Mouse (Mus musculus): ENCODE results near the gene Fbxw26. TPM values are rescaled to one million over a fixed set of nuclear protein-coding genes. Genes with fewer than 3 reads are reported as not detected.
"Not testable (repeated sequence)": the region's sequence is repeated elsewhere in the genome, so short reads cannot be mapped to it uniquely, and the experiment has no call there.

The Fbxw26 gene
- polyA plus RNA-seq (2012; fragmentation: generic; extraction: Trizol): not detected

- not testable (repeated sequence) for H3K79me2 ChIP-seq (ENCODE audit: control insufficient read depth, insufficient read depth); H3K27me3 ChIP-seq (ENCODE audit: control insufficient read depth, insufficient read depth, insufficient read length); H3K36me3 ChIP-seq (ENCODE audit: control insufficient read depth, insufficient read depth); H3K4me3 ChIP-seq; H3K4me2 ChIP-seq (ENCODE audit: low read depth); H3ac ChIP-seq (ENCODE audit: control insufficient read depth, insufficient read length)
These were observed at the start of gene Fbxw26 for GRCm38 (mm10) chr9:109745989-109746388. Fbxw26 (minus strand) TSS chr9:109746089.

GRCm38 (mm10) chr9:109795221-109795620, 49.3 kb upstream of the Fbxw26 start:
- H3K27me3 ChIP-seq (ENCODE audit: control insufficient read depth, insufficient read depth, insufficient read length): no peaks in the 10 kb centered on the region
- H3ac ChIP-seq (ENCODE audit: control insufficient read depth, insufficient read length): no peak overlapping the region
- TF ChIP-seq CEBPB (IDR thresholded peaks at IDR 0.05; ENCODE audit: insufficient read depth, poor library complexity, severe bottlenecking): no peak
- TF ChIP-seq TCF12 (IDR thresholded peaks at IDR 0.05; ENCODE audit: insufficient read depth, poor library complexity, severe bottlenecking): no peak
- TF ChIP-seq SRF (IDR thresholded peaks at IDR 0.05; ENCODE audit: control insufficient read depth, insufficient read length, low read depth): no peak
- TF ChIP-seq TCF3 (IDR thresholded peaks at IDR 0.05; ENCODE audit: insufficient read length, low read depth): no peak
- TF ChIP-seq MYOD1 (IDR thresholded peaks at IDR 0.05; ENCODE audit: control insufficient read depth in 1 of 3, insufficient read length in 2 of 3, low read depth in 2 of 3): no peak
- TF ChIP-seq MYOG (IDR thresholded peaks at IDR 0.05; ENCODE audit: control insufficient read depth in 1 of 3, insufficient read depth in 1 of 3, insufficient read length in 2 of 3, low read depth in 2 of 3): no peak
- TF ChIP-seq POLR2A (IDR thresholded peaks at IDR 0.05; ENCODE audit: insufficient read length, low read depth): no peak
- TF ChIP-seq REST (IDR thresholded peaks at IDR 0.05; ENCODE audit: insufficient read depth, insufficient read length): no peak
- no peak overlapping the region for H3K4me3 ChIP-seq
- no peaks in the 10 kb centered on the region for H3K36me3 ChIP-seq (ENCODE audit: control insufficient read depth, insufficient read depth)
- no peak overlapping the region for H3K4me2 ChIP-seq (ENCODE audit: low read depth)
- no peaks in the 10 kb centered on the region for H3K79me2 ChIP-seq (ENCODE audit: control insufficient read depth, insufficient read depth)

GRCm38 (mm10) chr9:109790570-109790969, 44.7 kb upstream of the Fbxw26 start, which contains the start of gene Fbxw27:
Fbxw27 (minus strand) TSS chr9:109790670.
- not testable (repeated sequence) for H3ac ChIP-seq (ENCODE audit: control insufficient read depth, insufficient read length); H3K27me3 ChIP-seq (ENCODE audit: control insufficient read depth, insufficient read depth, insufficient read length); H3K36me3 ChIP-seq (ENCODE audit: control insufficient read depth, insufficient read depth)

GRCm38 (mm10) chr9:109766841-109767240, 21.0 kb upstream of the Fbxw26 start:
- not testable (repeated sequence) for H3K27me3 ChIP-seq (ENCODE audit: control insufficient read depth, insufficient read depth, insufficient read length); H3K79me2 ChIP-seq (ENCODE audit: control insufficient read depth, insufficient read depth); H3ac ChIP-seq (ENCODE audit: control insufficient read depth, insufficient read length); H3K4me3 ChIP-seq; H3K36me3 ChIP-seq (ENCODE audit: control insufficient read depth, insufficient read depth); H3K4me2 ChIP-seq (ENCODE audit: low read depth)

More at GRCm38 (mm10) chr9:109790570-109790969, 44.7 kb upstream of the Fbxw26 start, which contains the start of gene Fbxw27:
- H3K4me3 ChIP-seq; H3K4me2 ChIP-seq (ENCODE audit: low read depth); H3K79me2 ChIP-seq (ENCODE audit: control insufficient read depth, insufficient read depth): not testable (repeated sequence)

GRCm38 (mm10) chr9:109702600-109702999, 43.3 kb downstream of the Fbxw26 start, which contains the start of gene Fbxw18:
Fbxw18 (minus strand) TSS chr9:109702700.
- H3K36me3 ChIP-seq (ENCODE audit: control insufficient read depth, insufficient read depth); H3K4me3 ChIP-seq; H3K27me3 ChIP-seq (ENCODE audit: control insufficient read depth, insufficient read depth, insufficient read length); H3ac ChIP-seq (ENCODE audit: control insufficient read depth, insufficient read length); H3K79me2 ChIP-seq (ENCODE audit: control insufficient read depth, insufficient read depth); H3K4me2 ChIP-seq (ENCODE audit: low read depth): not testable (repeated sequence)

GRCm38 (mm10) chr9:109685299-109685698, 60.6 kb downstream of the Fbxw26 start:
- no peaks in the 10 kb centered on the region for H3K36me3 ChIP-seq (ENCODE audit: control insufficient read depth, insufficient read depth)
- H3K79me2 ChIP-seq (ENCODE audit: control insufficient read depth, insufficient read depth): no peaks in the 10 kb centered on the region
- no peak overlapping the region for H3K4me2 ChIP-seq (ENCODE audit: low read depth)
- no peak overlapping the region for H3ac ChIP-seq (ENCODE audit: control insufficient read depth, insufficient read length)
- H3K4me3 ChIP-seq: no peak overlapping the region
- no peak for TF ChIP-seq REST (IDR thresholded peaks at IDR 0.05; ENCODE audit: insufficient read depth, insufficient read length)
- TF ChIP-seq USF1 (IDR thresholded peaks at IDR 0.05; ENCODE audit: low read depth): no peak
- TF ChIP-seq MYOD1 (IDR thresholded peaks at IDR 0.05; ENCODE audit: control insufficient read depth in 1 of 3, insufficient read length in 2 of 3, low read depth in 2 of 3): no peak
- no peak for TF ChIP-seq E2F4 (IDR thresholded peaks at IDR 0.05; ENCODE audit: insufficient read depth)
- no peak for TF ChIP-seq POLR2AphosphoS2 (IDR thresholded peaks at IDR 0.05; ENCODE audit: insufficient read length, low read depth)
- TF ChIP-seq MAX (IDR thresholded peaks at IDR 0.05; ENCODE audit: low read depth): no peak
- TF ChIP-seq TCF12 (IDR thresholded peaks at IDR 0.05; ENCODE audit: insufficient read depth, poor library complexity, severe bottlenecking): no peak
- TF ChIP-seq TCF3 (IDR thresholded peaks at IDR 0.05; ENCODE audit: insufficient read length, low read depth): no peak
- no peak for TF ChIP-seq POLR2A (IDR thresholded peaks at IDR 0.05; ENCODE audit: insufficient read length, low read depth)
- no peak for TF ChIP-seq SRF (IDR thresholded peaks at IDR 0.05; ENCODE audit: control insufficient read depth, insufficient read length, low read depth)
- TF ChIP-seq CEBPB (IDR thresholded peaks at IDR 0.05; ENCODE audit: insufficient read depth, poor library complexity, severe bottlenecking): no peak
- TF ChIP-seq MYOG (IDR thresholded peaks at IDR 0.05; ENCODE audit: control insufficient read depth in 1 of 3, insufficient read depth in 1 of 3, insufficient read length in 2 of 3, low read depth in 2 of 3): no peak
- no peaks in the 10 kb centered on the region for H3K27me3 ChIP-seq (ENCODE audit: control insufficient read depth, insufficient read depth, insufficient read length)

Other genes starting within 250 kb of the Fbxw26 start
- not detected for gene Fbxw15, start 177.8 kb downstream of the Fbxw26 start, polyA plus RNA-seq (2012; fragmentation: generic; extraction: Trizol)
- gene Fbxw24, start 120.0 kb downstream of the Fbxw26 start, polyA plus RNA-seq (2012; fragmentation: generic; extraction: Trizol): not detected
- gene Fbxw25, start 81.4 kb downstream of the Fbxw26 start, polyA plus RNA-seq (2012; fragmentation: generic; extraction: Trizol): not detected
- gene Fbxw18, start 43.4 kb downstream of the Fbxw26 start, polyA plus RNA-seq (2012; fragmentation: generic; extraction: Trizol): not detected
- not detected for gene Fbxw27, start 44.6 kb upstream of the Fbxw26 start, polyA plus RNA-seq (2012; fragmentation: generic; extraction: Trizol)
- not detected for gene Spink8, start 66.2 kb upstream of the Fbxw26 start, polyA plus RNA-seq (2012; fragmentation: generic; extraction: Trizol)
- 32.2 TPM for gene Nme6, start 86.7 kb upstream of the Fbxw26 start, polyA plus RNA-seq (2012; fragmentation: generic; extraction: Trizol)
- not detected for gene Camp, start 103.5 kb upstream of the Fbxw26 start, polyA plus RNA-seq (2012; fragmentation: generic; extraction: Trizol)
- gene Cdc25a, start 129.5 kb upstream of the Fbxw26 start, polyA plus RNA-seq (2012; fragmentation: generic; extraction: Trizol): 6.1 TPM
- gene Map4, start 185.4 kb upstream of the Fbxw26 start, polyA plus RNA-seq (2012; fragmentation: generic; extraction: Trizol): 246 TPM